Mouse (Mus musculus): Measurements from ENCODE around the gene Dok3. TPM values are rescaled to one million over a fixed set of nuclear protein-coding genes. Genes with fewer than 3 reads are reported as not detected.

The Dok3 gene
- polyA plus RNA-seq, 1 experiment = not detected

GRCm38 (mm10) chr13:55548426-55548825 is 19.3 kb upstream of the Dok3 start:
- TF ChIP-seq POLR2A (IDR thresholded peaks at IDR 0.05; ENCODE audit: insufficient read depth, low read depth, low read length) (no peak), CTCF (IDR thresholded peaks at IDR 0.05; ENCODE audit: insufficient read depth, low read depth, low read length) (no peak)
- 92% methylated on average over 5 of the region's 5 CpGs for whole genome bisulfite sequencing
- no peaks in the 10 kb centered on the region for H3K4me1 ChIP-seq (ENCODE audit: control insufficient read depth, insufficient read depth, low read length)
- no peak overlapping the region for H3K27ac ChIP-seq (ENCODE audit: insufficient read depth, low read depth, low read length)
- H3K4me3 ChIP-seq (ENCODE audit: insufficient read depth, low read depth, low read length) = no peak overlapping the region

GRCm38 (mm10) chr13:55547916-55548315 is 18.8 kb upstream of the Dok3 start:
- Histone ChIP-seq H3K4me3 (ENCODE audit: insufficient read depth, low read depth, low read length) (no peak overlapping the region), H3K4me1 (ENCODE audit: control insufficient read depth, insufficient read depth, low read length) (no peaks in the 10 kb centered on the region), H3K27ac (ENCODE audit: insufficient read depth, low read depth, low read length) (no peak overlapping the region)
- 88% methylated on average over 2 of the region's 2 CpGs for WGBS
- TF ChIP-seq CTCF (IDR thresholded peaks at IDR 0.05; ENCODE audit: insufficient read depth, low read depth, low read length) (no peak), POLR2A (IDR thresholded peaks at IDR 0.05; ENCODE audit: insufficient read depth, low read depth, low read length) (no peak)

GRCm38 (mm10) chr13:55544792-55545191 is 15.7 kb upstream of the Dok3 start:
- TF ChIP-seq CTCF (IDR thresholded peaks at IDR 0.05; ENCODE audit: insufficient read depth, low read depth, low read length) = no peak
- TF ChIP-seq POLR2A (IDR thresholded peaks at IDR 0.05; ENCODE audit: insufficient read depth, low read depth, low read length) = no peak
- Histone ChIP-seq H3K4me3 (ENCODE audit: insufficient read depth, low read depth, low read length) (no peak overlapping the region), H3K4me1 (ENCODE audit: control insufficient read depth, insufficient read depth, low read length) (no peaks in the 10 kb centered on the region), H3K27ac (ENCODE audit: insufficient read depth, low read depth, low read length) (no peak overlapping the region)
- WGBS = 95% methylated on average over 6 of the region's 6 CpGs

- H3K4me3 ChIP-seq (ENCODE audit: insufficient read depth, low read depth, low read length) = no peak overlapping the region
- 96% methylated on average over 8 of the region's 8 CpGs for WGBS
- TF ChIP-seq CTCF (IDR thresholded peaks at IDR 0.05; ENCODE audit: insufficient read depth, low read depth, low read length) = no peak
- TF ChIP-seq POLR2A (IDR thresholded peaks at IDR 0.05; ENCODE audit: insufficient read depth, low read depth, low read length) = no peak
- H3K4me1 ChIP-seq (ENCODE audit: control insufficient read depth, insufficient read depth, low read length) = no peaks in the 10 kb centered on the region
- H3K27ac ChIP-seq (ENCODE audit: insufficient read depth, low read depth, low read length) = no peak overlapping the region
Measured at GRCm38 (mm10) chr13:55543447-55543846, 14.4 kb upstream of the Dok3 start.

- 89% methylated on average over 4 of the region's 4 CpGs for WGBS
- H3K27ac ChIP-seq (ENCODE audit: insufficient read depth, low read depth, low read length) = no peak overlapping the region
- no peak overlapping the region for H3K4me3 ChIP-seq (ENCODE audit: insufficient read depth, low read depth, low read length)
- H3K4me1 ChIP-seq (ENCODE audit: control insufficient read depth, insufficient read depth, low read length) = no peaks in the 10 kb centered on the region
- TF ChIP-seq CTCF (IDR thresholded peaks at IDR 0.05; ENCODE audit: insufficient read depth, low read depth, low read length) (no peak), POLR2A (IDR thresholded peaks at IDR 0.05; ENCODE audit: insufficient read depth, low read depth, low read length) (no peak)
Measured at GRCm38 (mm10) chr13:55542891-55543290, 13.8 kb upstream of the Dok3 start.

- no peak overlapping the region for H3K27ac ChIP-seq (ENCODE audit: insufficient read depth, low read depth, low read length)
- 93% methylated on average over 2 of the region's 2 CpGs for WGBS
- no peak overlapping the region for H3K4me3 ChIP-seq (ENCODE audit: insufficient read depth, low read depth, low read length)
- TF ChIP-seq CTCF (IDR thresholded peaks at IDR 0.05; ENCODE audit: insufficient read depth, low read depth, low read length) (no peak), POLR2A (IDR thresholded peaks at IDR 0.05; ENCODE audit: insufficient read depth, low read depth, low read length) (no peak)
- no peaks in the 10 kb centered on the region for H3K4me1 ChIP-seq (ENCODE audit: control insufficient read depth, insufficient read depth, low read length)
Measured at GRCm38 (mm10) chr13:55540933-55541332, 11.8 kb upstream of the Dok3 start.

GRCm38 (mm10) chr13:55536194-55537175 is 7.4 kb upstream of the Dok3 start, which contains the start of gene Ddx41:
Gene Ddx41, minus strand, starts transcription at chr13:55536658.
- Histone ChIP-seq H3K4me1 (ENCODE audit: control insufficient read depth, insufficient read depth, low read length) (peaks cover 14% of the 10 kb centered on the region), H3K27ac (ENCODE audit: insufficient read depth, low read depth, low read length) (no peak within 1 kb of the TSS), H3K4me3 (ENCODE audit: insufficient read depth, low read depth, low read length) (peak within 1 kb of the TSS; percentile 68)
- TF ChIP-seq CTCF (IDR thresholded peaks at IDR 0.05; ENCODE audit: insufficient read depth, low read depth, low read length) (peak; percentile 81), POLR2A (IDR thresholded peaks at IDR 0.05; ENCODE audit: insufficient read depth, low read depth, low read length) (peak; percentile 42; the same call in 1 of the 2 replicates)
- under 1% methylated on average over 70 of the region's 70 CpGs for WGBS

GRCm38 (mm10) chr13:55535796-55536193 is 6.7 kb upstream of the Dok3 start:
- Histone ChIP-seq H3K4me1 (ENCODE audit: control insufficient read depth, insufficient read depth, low read length) (peaks cover 14% of the 10 kb centered on the region), H3K27ac (ENCODE audit: insufficient read depth, low read depth, low read length) (no peak overlapping the region)

GRCm38 (mm10) chr13:55535191-55535590 is 6.1 kb upstream of the Dok3 start:
- TF ChIP-seq POLR2A (IDR thresholded peaks at IDR 0.05; ENCODE audit: insufficient read depth, low read depth, low read length) (no peak), CTCF (IDR thresholded peaks at IDR 0.05; ENCODE audit: insufficient read depth, low read depth, low read length) (no peak)
- WGBS = 94% methylated on average over 15 of the region's 15 CpGs
- H3K4me1 ChIP-seq (ENCODE audit: control insufficient read depth, insufficient read depth, low read length) = peaks cover 14% of the 10 kb centered on the region
- peak overlapping the region; percentile 68 for H3K4me3 ChIP-seq (ENCODE audit: insufficient read depth, low read depth, low read length)
- no peak overlapping the region for H3K27ac ChIP-seq (ENCODE audit: insufficient read depth, low read depth, low read length)

More at GRCm38 (mm10) chr13:55535796-55536193, 6.7 kb upstream of the Dok3 start:
- peak overlapping the region; percentile 68 for H3K4me3 ChIP-seq (ENCODE audit: insufficient read depth, low read depth, low read length)
- 11% methylated on average over 17 of the region's 17 CpGs for whole genome bisulfite sequencing
- TF ChIP-seq POLR2A (IDR thresholded peaks at IDR 0.05; ENCODE audit: insufficient read depth, low read depth, low read length) = no peak
- TF ChIP-seq CTCF (IDR thresholded peaks at IDR 0.05; ENCODE audit: insufficient read depth, low read depth, low read length) = no peak
